Mouse (Mus musculus) cerebral cortex, adult 2 months (tissue): Measurements from ENCODE around the gene Gbp10.

Source experiments
- WGBS: fragments of 180-500 bp; shearing (Covaris S2); methylation state at CpG from one replicate; pipeline ENCODE4 v1.1.7; 2018; 5-methylcytosine and 5-hydroxymethylcytosine counted together

Gene Gbp10

DNA sequence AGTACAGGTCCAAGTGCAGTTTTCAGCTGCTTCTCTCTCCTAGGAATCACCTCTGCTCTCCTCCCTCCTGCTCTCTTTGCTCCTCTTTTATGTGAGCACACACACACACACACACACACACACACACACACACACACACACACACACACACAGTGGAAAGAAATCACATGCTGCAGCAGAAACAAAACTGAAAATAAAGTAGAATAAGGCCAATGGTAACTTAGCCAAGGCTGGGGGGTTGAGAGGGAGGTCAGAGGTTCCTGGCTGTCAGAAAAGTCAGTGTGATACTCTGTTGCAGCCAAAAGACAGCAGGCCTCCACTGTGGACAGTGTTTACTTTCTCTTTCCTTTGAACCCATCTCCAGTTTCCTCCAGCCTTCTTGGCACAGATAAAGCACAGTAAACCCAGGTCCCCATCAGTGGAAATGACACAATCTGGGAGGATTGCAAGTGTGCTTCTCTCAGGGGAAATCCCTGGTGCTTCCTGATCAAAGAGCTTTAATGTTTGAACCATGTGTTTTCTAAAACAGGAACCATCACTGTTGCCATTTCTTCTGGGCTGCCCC is at the start of gene Gbp10:
Gene Gbp10 (minus strand): TSS at position 51 of the 565 bp plus-strand sequence.

DNA sequence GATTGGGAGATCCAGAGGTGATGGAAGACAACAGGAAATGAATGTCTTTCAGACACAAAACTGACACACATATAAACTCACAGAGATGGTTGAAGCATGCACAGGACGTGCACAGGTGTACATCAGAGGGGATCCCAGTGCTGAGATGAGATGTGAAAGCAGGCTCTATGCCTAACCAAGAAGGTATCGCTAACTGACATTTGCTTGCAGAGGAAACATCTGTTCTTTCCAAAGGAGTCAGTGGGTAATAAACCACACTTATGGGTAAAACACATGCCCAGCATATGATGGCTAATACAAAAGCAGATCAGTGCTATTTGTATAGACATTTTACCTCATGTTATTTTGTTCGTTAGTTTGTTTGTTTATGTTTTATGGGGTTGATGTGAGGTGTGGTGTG is 21.3 kb upstream of the Gbp10 start:
- no CpG with 5 or more reads among the region's 3 CpGs for WGBS

DNA sequence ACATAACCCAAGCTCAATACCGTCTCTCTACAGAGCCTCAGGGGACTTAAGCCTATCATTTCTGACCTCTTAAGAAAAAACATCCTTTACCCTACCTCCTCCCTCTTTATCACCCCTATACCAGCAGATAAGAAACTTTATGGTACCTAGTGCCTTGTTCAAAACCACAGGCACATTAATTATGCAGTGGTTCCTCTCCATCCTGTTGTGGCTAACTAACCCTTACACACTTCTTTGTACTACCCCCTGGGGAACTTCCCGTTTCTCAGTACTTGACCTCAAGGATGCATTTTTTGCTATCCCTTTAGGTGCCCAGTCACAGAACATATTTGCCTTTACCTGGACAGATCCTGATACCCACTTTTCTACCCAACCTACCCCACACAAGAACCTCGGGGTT is 5.4 kb upstream of the Gbp10 start:
- 82% methylated on average over 3 of the region's 3 CpGs for WGBS

DNA sequence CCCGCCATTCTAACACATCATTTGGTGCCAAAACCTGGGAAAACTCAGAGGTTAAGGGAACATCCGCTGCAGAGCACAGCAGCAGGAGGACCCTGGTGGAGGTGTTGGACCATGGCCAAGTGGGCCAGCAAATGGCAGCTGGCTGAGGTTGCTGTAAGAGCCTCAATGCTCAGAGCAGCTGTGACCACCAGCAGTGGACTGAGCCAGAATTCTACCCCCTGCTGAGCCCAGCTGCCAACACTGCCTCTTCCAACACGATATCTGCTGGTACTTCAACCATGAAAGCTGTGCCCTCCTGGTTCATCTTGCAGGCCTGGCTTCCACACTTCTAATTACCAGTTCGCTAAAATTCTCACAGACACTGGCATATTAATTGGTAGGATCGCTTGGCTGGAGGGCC is 1.6 kb upstream of the Gbp10 start:
- WGBS, result 69% methylated on average over 5 of the region's 5 CpGs

DNA sequence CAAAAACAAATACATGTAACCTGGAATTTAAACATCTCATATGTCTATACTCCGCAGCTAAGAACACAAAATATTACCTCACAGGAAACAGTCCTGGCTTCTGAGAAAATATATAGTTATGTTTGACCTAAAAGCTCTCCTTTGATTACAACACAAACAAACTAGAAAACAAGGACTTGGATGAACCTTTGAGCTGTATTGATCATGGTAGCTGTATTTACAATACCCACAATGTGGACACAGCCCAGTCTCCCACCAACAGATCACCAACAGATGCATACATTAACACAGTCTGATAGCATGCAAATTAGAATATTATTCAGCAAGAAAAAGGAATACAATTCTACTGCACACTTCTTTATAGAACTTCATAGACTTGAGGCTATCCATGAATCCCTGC is 931 bp downstream of the Gbp10 start:
- 98% methylated on average over 1 of the region's 1 CpGs for WGBS

DNA sequence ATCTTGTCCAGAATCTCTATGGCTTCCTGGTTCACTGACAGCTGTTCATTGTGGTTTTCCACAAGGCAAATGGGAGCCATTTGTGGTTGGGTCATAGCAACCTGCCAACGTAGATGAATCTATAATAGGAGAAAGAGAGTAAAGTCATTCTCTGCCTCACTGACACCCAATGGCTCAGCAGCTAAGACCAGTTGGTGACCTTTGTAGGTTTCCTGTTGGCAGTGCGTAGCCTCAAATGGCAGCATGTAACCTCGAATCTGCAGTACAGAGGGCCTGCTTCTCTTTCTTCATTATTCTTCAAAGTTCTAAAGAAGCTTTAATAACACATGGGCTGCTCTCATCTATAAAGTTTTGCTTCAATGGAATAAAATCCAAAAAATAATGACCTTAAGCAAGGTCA is 3.3 kb downstream of the Gbp10 start:
- 95% methylated on average over 3 of the region's 3 CpGs for WGBS

DNA sequence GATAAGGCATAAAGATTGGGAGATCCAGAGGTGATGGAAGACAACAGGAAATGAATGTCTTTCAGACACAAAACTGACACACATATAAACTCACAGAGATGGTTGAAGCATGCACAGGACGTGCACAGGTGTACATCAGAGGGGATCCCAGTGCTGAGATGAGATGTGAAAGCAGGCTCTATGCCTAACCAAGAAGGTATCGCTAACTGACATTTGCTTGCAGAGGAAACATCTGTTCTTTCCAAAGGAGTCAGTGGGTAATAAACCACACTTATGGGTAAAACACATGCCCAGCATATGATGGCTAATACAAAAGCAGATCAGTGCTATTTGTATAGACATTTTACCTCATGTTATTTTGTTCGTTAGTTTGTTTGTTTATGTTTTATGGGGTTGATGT is 30.4 kb downstream of the Gbp10 start:
- 86% methylated on average over 1 of the region's 3 CpGs for WGBS

DNA sequence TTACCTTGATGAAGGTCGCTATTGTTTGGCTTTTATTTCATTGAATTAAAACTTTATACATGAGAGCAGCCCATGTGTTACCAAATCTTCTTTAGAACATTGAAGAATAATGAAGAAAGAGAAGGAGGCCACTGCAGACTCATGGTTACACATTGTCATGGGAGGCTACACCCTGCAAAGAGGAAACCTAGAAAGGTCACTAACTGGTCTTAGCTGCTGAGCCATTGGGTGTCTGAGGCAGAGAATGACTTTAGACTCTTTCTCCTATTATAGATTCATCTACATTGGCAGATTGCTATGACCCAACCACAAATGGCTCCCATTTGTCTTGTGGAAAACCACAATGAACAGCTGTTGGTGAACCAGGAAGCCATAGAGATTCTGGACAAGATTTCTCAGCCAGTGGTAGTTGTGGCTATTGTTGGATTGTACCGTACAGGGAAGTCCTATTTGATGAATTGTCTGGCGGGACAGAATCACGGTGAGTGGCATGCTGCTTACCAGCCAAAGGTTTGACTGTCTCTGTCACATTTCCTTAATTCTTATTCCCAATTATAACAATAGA is 38.5 kb downstream of the Gbp10 start:
- 89% methylated on average over 4 of the region's 4 CpGs for WGBS

DNA sequence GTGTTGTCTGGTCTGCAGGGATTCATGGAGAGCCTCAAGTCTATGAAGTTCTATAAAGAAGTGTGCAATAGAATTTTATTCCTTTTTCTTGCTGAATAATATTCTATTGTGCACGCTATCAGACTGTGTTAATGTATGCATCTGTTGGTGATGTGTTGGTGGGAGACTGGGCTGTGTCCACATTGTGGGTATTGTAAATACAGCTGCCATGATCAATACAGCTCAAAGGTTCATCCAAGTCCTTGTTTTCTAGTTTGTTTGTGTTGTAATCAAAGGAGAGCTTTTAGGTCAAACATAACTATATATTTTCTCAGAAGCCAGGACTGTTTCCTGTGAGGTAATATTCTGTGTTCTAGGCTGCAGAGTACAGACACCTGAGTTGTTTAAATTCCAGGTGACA is 40.2 kb downstream of the Gbp10 start:
- WGBS, result 94% methylated on average over 1 of the region's 1 CpGs

DNA sequence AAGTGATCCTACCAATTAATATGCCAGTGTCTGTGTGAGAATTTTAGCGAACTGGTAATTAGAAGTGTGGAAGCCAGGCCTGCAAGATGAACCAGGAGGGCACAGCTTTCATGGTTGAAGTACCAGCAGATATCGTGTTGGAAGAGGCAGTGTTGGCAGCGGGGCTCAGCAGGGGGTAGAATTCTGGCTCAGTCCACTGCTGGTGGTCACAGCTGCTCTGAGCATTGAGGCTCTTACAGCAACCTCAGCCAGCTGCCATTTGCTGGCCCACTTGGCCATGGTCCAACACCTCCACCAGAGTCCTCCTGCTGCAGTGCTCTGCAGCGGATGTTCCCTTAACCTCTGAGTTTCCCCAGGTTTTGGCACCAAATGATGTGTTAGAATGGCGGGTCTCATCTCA is 43.0 kb downstream of the Gbp10 start:
- WGBS, result 77% methylated on average over 5 of the region's 5 CpGs

DNA sequence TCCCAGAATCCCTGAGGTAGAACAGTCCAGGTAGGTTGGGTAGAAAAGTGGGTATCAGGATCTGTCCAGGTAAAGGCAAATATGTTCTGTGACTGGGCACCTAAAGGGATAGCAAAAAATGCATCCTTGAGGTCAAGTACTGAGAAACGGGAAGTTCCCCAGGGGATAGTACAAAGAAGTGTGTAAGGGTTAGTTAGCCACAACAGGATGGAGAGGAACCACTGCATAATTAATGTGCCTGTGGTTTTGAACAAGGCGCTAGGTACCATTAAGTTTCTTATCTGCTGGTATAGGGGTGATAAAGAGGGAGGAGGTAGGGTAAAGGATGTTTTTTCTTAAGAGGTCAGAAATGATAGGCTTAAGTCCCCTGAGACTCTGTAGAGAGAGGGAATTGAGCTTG is 46.8 kb downstream of the Gbp10 start:
- 87% methylated on average over 2 of the region's 2 CpGs for WGBS
